Mouse (Mus musculus) retina, postnatal 7 days (tissue): ENCODE data around the gene Hap1.
"Not testable (repeated sequence)": the region's sequence is repeated elsewhere in the genome, so short reads cannot be mapped to it uniquely, and the experiment has no call there.

ENCODE experiments used
- DNase-seq: peaks from one replicate; pipeline ENCODE4 v3.0.0-alpha.2; 2012; ENCODE audit warnings: low read depth, low spot score

Gene Hap1

GRCm38 (mm10) chr11:100389931-100390445 is 34.1 kb upstream of the Hap1 start:
- DNase-seq, result no peak

GRCm38 (mm10) chr11:100388588-100388987 is 32.7 kb upstream of the Hap1 start:
- no peak for DNase-seq

- no peak for DNase-seq
These were observed 31.9 kb upstream of the Hap1 start for GRCm38 (mm10) chr11:100387589-100388375.

- no peak for DNase-seq
These were observed 31.2 kb upstream of the Hap1 start for GRCm38 (mm10) chr11:100387111-100387510.

GRCm38 (mm10) chr11:100386586-100386985 is 30.7 kb upstream of the Hap1 start:
- DNase-seq, result no peak

GRCm38 (mm10) chr11:100385016-100385415 is 29.1 kb upstream of the Hap1 start:
- DNase-seq, result no peak

- no peak for DNase-seq
These were observed 26.8 kb upstream of the Hap1 start for GRCm38 (mm10) chr11:100382682-100383081.

- DNase-seq, result no peak
These were observed 23.4 kb upstream of the Hap1 start for GRCm38 (mm10) chr11:100379311-100379710.

- no peak for DNase-seq
These were observed 22.5 kb upstream of the Hap1 start for GRCm38 (mm10) chr11:100378446-100378845.

GRCm38 (mm10) chr11:100377989-100378388 is 22.1 kb upstream of the Hap1 start:
- DNase-seq, result no peak

GRCm38 (mm10) chr11:100376746-100377389 is 20.9 kb upstream of the Hap1 start:
- DNase-seq, result no peak

GRCm38 (mm10) chr11:100376005-100376404 is 20.1 kb upstream of the Hap1 start:
- no peak for DNase-seq

GRCm38 (mm10) chr11:100375127-100375526 is 19.2 kb upstream of the Hap1 start:
- DNase-seq, result no peak

- no peak for DNase-seq
These were observed 16.1 kb upstream of the Hap1 start for GRCm38 (mm10) chr11:100371981-100372558.

GRCm38 (mm10) chr11:100369822-100370221 is 13.9 kb upstream of the Hap1 start:
- DNase-seq, result no peak

- no peak for DNase-seq
These were observed 13.2 kb upstream of the Hap1 start for GRCm38 (mm10) chr11:100369145-100369544.

- peak; percentile 34 for DNase-seq
These were observed 7.1 kb upstream of the Hap1 start for GRCm38 (mm10) chr11:100362979-100363562.

GRCm38 (mm10) chr11:100362209-100362978 is 6.5 kb upstream of the Hap1 start:
- peak; percentile 61 for DNase-seq

- not testable (repeated sequence) for DNase-seq
These were observed 5.1 kb upstream of the Hap1 start for GRCm38 (mm10) chr11:100361059-100361458.

GRCm38 (mm10) chr11:100360175-100360574 is 4.2 kb upstream of the Hap1 start:
- no peak for DNase-seq

- DNase-seq, result no peak
These were observed 1.5 kb upstream of the Hap1 start for GRCm38 (mm10) chr11:100357408-100357807.
